Mouse (Mus musculus): ENCODE measurements around the gene Lrriq4. TPM values are rescaled to one million over a fixed set of nuclear protein-coding genes. Genes with fewer than 3 reads are reported as not detected.

The Lrriq4 gene
- not detected for total RNA-seq (2021)

DNA sequence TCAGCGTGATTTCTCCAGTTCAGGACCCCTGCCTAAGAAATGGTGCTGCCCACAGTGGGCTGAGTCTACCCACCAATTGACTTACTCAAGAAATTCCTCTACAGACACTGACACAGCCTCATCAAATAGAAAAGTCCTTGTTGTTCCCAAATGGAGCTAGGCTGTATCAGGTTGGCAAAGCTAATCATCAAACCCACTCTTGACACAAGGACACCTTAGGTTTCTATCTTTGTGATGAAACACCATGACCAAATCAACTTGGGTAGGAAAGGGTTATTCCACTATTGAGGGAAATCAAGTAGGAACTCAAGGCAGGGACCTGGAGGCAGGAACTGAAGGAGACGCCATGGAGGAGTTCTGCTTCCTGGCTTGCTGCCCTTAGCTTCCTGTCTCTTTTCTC, at the start of gene Lrriq4:
Gene Lrriq4, plus strand, starts transcription at position 301 of the 400 bp plus-strand sequence.
- intact Hi-C loops (cut with DNase I), result no loop called here
- no peak for DNase-seq

DNA sequence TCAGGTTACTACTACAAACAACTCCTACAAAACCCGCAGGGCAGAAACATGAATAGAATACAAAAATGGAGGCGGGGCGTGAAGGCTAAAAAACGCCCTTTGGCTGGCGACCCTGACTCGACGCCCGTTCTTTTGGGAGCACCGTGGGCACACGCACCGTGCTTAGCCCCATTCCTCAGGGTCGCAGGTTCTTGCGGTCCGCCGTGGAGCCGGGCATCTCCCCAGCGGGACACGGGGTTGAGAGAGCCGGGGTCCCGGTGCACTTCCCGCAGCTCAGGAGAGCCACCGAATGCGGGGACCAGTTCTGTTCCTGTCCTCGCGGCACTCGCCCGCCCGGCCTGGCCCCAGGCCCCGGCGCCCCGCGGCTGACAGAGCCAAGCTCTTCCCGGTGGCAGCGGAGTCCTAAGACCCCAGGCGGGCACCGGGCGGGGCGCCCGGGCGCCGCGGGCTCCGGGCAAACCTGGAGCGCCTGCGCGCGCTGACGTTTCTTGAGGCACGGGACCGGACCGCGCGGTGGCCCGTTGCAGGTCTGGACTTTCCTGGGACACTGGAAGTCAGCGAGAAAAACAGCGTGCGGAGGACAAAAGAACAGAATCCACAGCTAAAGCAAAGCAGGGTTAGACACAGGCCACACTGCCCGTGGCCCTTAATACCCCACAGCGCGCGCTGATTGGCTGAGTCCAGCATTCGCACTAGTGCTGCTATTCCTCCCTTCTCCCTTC, 49.0 kb upstream of the Lrriq4 start:
- DNase-seq, result peak; percentile 49 to 57
- intact Hi-C loops (cut with DNase I), result loop anchor here (10.0 kb wide), 1 partner anchor 460 kb away; no protein-coding TSS in a partner anchor

DNA sequence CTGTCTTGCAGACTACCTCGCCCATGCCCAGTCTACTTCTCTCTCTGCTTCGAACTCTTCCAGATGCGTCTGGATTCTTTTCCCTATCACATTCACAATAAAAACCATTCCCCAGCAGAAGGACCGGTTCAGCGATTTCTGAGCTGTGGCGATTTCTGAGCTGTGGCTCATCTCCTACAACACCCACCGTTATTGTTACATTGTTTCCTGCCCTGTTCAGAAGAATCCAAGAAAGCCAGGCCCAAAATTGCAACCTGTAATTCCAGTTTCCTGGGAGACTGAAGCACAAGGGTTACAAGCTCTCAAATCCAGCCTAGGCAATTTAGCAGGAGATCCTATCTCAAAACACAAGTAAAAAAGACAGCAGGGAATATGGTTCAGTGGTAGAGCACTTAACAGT, 47.0 kb upstream of the Lrriq4 start:
- intact Hi-C loops (cut with DNase I), result loop anchor here (10.0 kb wide), 1 partner anchor 458 kb away; no protein-coding TSS in a partner anchor
- DNase-seq, result no peak

DNA sequence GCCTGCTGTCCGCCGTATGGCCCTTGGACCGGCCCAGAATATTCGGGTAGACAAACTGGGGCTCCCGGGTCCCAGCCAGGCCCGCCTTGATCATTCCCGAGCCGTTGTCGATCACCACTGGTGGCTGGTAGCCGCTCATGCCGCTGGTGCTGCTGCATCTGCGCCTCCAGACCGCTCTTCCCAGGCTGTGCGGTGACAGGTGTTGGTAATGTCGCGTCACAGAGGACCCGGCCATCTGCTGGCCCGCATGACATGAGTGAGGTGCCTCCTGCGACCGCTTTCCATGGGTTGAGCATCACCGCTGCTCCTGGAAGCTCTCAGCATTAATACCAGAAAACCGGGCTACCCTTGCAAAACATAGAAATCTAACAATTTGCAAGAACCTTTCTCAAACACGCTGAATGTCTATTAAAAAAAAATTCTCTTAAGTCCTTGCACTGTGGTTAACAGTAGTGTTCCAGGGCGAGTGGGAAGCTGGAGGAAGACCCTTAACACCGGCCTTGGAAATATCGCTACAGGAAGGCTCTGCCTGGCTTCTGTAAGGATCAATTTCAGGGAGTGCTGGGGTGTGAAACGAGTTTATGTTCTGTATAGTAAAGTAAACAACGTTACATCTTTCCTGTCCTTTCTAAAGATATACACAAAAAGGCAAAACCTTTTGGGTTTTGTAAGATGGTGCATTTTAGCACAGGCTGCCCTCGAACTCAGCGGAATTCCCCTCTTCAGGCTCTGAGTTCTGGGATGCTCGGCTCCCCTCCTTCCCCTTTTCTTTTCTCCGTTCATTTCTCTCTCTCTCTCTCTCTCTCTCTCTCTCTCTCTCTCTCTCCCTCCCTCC, 44.4 kb upstream of the Lrriq4 start, which contains the start of gene Actrt3:
Gene Actrt3, minus strand, starts transcription at position 229 of the 835 bp plus-strand sequence.
- intact Hi-C loops (cut with DNase I), result loop anchor here (2.0 to 10.0 kb wide), 4 partner anchors 193 to 455 kb away; partner anchors contain the start of genes Prkci and Sec62
- DNase-seq, result peak; percentile 18 to 25

DNA sequence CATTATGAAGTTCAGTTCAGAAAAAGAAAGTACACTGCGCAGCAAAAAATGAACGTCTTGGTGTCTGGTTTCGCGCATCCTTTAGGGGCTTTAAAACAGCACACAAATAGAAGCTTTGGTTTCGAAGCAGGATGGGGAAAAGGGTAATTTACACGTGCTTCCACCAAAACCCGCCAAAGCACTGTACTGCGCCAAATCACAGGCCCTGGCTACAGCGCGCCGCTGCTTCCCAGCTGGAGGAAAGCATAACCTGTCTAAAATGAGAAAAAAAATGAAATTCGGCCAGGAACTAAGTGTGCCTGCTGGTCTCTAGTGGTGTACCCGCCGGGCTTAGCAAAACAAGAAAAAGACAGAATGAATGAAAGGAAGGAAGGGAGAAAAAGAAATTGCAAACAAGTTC, 43.6 kb upstream of the Lrriq4 start:
- peak; percentile 48 for DNase-seq
- intact Hi-C loops (cut with DNase I), result loop anchor here (2.0 to 5.0 kb wide), 3 partner anchors 192 to 397 kb away; partner anchors contain the start of genes Prkci and Sec62

DNA sequence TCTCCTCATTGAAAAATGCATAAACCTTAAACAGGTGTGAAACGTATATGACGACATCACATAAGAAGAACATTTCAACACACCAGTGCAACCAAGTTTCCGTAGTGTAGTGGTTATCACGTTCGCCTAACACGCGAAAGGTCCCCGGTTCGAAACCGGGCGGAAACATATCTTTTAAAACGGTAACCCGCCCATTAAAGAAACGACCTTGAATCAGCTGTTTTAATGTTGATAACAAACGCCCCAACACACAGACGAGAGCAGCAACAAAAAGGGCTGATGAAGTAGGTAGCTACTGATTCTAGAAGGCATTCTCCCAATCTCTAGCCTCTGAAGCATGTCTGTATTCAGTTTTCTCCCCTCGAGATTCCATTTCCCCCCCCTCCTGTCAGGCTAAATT, 43.1 kb upstream of the Lrriq4 start:
- peak; percentile 90 to 92 for DNase-seq
- intact Hi-C loops (cut with DNase I), result loop anchor here (2.0 to 5.0 kb wide), 3 partner anchors 192 to 396 kb away; partner anchors contain the start of genes Prkci and Sec62

DNA sequence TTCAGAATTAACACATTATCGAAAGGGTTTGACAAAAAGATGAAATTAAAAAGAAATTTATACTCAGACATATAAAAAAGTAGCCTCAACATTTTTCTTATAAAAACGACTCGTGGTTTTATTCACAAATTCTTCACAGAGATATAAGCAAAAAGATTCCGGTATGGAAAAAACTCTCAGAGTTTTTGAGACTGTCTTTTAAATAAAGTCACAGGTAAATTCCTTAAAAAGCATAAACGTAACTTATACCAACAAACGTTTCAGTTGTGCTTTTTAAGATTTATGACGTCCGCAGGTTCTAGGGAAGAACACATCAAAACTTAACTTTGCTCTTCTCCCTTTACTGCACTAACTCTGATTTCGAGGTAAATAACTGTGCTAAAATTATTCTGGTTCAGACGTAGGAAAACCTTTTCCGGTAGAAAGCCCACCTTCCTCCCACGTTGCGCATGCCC, 42.7 kb upstream of the Lrriq4 start:
- DNase-seq, result no peak
- intact Hi-C loops (cut with DNase I), result loop anchor here (2.0 to 5.0 kb wide), 3 partner anchors 191 to 396 kb away; partner anchors contain the start of genes Prkci and Sec62

DNA sequence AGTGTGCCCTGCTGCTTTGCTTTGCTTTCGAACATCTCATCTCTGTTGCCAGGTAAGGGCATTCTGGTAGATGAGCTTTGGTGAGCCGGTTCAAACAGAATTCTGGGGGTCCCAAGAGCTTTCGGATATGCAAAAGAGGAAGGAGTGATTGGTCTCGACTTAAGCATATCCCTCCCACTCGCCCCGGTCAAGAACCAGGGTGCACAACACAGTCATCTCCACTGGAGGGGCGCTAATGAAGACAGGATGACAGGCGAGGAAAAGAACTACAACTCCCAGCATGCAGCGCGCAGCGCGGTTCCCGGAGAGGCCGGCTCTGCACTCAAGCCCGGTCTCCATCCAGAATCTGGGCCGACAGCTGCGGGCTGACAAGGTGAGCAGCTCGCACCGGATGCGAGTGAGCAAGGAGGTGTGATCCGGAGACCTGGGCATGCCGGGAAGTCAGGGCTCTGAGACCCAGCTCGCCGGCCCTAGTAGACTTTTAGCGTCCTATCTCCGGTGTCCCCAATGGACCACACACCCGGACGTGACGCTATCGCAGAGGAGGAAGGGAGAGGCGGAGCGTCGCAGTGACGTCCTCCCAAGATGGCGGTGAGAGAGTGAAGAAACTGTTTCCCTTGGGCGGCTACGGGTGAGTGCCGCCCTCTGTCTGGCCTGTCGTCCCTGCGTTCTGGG, 42.1 kb upstream of the Lrriq4 start, which contains the start of gene Mynn:
Gene Mynn, plus strand, starts transcription at position 1 of the 675 bp plus-strand sequence.
- peak; percentile 99 for DNase-seq
- intact Hi-C loops (cut with DNase I), result loop anchor here (5.0 kb wide), 2 partner anchors 210 to 395 kb away; partner anchors contain the start of gene Prkci

DNA sequence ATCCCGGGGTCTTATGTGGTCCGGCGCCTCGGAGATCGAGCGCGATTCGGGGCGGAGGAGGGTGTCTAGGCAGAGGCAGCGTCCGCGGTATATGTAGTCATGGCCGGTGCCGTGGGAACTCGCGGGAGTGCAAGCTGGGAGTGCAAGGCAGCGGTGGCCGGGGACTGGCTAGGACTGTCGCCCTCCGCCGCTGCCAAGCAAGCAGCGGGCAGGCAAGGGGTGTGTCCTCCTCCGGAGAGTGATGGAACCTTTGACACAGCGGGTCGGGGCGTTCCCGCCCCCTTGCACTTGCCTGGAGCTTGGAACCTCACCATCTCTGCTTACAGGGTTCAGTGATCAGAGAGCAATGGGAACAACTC, 41.6 kb upstream of the Lrriq4 start:
- intact Hi-C loops (cut with DNase I), result loop anchor here (5.0 kb wide), 2 partner anchors 210 to 395 kb away; partner anchors contain the start of gene Prkci
- no peak for DNase-seq

DNA sequence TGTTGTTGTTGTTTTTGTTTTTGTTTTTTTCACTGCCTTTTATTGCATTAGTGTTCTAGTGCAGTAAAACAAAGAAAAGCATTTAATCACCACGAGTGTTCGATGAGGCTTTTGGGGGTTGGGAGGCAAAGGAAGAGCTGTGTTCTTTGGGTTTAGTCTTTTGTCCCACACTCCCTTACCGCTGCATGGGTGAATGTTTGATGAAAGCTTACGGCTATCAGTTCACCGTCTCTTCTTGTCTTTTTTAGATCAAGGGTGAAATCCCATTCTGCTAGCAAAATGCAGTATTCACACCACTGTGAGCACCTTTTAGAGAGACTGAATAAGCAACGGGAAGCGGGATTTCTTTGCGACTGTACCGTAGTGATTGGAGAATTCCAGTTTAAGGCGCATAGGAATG, 41.1 kb upstream of the Lrriq4 start:
- intact Hi-C loops (cut with DNase I), result loop anchor here (5.0 kb wide), 2 partner anchors 209 to 394 kb away; partner anchors contain the start of gene Prkci
- no peak for DNase-seq

DNA sequence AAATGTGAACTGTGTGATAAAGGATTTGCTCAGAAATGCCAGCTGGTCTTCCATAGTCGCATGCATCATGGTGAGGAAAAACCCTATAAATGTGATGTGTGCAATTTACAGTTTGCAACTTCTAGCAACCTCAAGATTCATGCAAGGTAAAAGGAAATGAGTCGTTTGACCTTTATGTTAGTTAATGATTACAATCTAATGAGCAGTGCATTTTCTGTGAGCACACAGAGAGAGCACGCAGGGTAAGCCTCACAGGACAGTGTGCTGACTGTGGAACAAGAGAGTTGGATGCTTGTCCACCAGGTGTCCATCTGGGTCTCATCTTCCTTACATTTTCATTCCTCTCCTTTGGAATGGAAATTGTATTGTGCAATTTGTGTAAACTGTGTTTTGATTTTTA, 35.3 kb upstream of the Lrriq4 start:
- intact Hi-C loops (cut with DNase I), result no loop called here
- no peak for DNase-seq

DNA sequence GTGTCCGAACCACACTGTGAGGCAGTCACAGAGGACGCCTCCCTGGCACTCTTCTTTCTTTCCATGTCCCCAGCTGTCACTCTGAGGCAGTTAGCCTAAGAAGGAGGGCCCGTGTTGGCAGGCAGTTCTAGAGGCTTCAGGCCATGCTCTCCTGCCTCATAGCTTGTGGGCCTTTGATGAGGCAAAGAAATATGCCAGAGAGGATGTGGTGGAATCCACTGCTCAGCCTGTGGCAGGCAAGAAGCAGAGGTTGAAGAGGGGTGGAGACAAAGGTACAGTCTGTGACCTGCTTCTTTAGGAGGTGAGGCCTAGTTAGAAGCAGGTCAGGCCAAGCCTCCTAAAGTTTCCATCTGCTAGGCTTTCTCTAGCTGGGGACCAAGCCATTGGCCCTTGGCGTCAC, 33.4 kb upstream of the Lrriq4 start:
- intact Hi-C loops (cut with DNase I), result no loop called here
- DNase-seq, result no peak

DNA sequence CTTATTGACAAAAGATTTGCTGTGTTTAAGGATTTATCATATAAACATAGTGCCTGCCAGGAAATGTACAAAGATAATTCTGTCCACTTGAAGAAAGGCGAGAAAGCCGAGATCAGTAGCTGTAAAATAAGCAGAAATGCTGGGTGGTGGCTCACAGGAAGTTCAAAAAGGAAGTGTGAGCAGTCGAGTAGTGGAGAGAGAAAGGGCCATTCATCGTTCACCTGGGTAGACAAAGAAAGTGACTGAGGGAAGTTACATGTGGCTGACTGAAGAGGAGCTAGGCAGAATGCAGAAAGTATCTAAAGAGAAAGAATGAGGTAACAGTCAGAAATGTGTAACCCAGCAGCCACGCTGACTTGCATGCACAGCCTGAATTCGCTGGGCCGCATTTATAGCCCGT, 24.2 kb upstream of the Lrriq4 start:
- no peak for DNase-seq
- intact Hi-C loops (cut with DNase I), result no loop called here

DNA sequence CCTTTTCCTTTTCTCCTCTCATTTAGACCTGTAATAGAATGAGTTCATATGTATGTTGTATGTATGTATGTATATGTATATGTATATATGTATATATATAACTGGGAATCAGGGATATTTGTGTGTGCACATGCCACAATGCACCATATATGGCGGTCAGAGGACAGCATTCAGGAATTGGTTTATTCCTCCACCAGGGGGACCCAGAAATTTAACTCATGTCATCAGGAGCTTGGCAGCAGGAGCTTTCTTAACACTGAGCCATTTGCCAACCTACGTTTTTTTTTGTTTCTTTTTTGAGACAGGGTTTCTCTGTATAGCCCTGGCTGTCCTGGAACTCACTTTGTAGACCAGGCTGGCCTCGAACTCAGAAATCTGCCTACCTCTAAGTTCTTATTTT, 10.6 kb upstream of the Lrriq4 start:
- intact Hi-C loops (cut with DNase I), result no loop called here
- no peak for DNase-seq

DNA sequence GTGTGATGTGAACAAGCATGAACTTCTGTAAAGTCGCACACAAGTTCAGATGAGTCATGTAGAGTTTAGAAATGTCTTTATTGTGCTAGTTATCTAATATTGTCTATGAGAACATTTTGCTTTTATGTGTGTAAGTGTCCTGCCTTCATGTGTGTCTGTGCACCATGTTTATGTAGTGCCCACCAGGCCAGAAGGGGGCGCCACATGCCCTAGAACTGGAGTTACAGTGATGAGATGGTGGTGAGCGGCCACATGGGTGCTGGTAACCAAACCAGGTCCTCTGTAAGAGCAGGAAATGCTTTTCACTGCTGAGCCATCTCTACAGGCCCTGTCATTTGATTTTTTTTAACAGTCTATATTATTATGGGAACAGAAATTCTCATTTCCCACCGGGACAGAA, 8.7 kb upstream of the Lrriq4 start:
- no peak for DNase-seq
- intact Hi-C loops (cut with DNase I), result no loop called here

DNA sequence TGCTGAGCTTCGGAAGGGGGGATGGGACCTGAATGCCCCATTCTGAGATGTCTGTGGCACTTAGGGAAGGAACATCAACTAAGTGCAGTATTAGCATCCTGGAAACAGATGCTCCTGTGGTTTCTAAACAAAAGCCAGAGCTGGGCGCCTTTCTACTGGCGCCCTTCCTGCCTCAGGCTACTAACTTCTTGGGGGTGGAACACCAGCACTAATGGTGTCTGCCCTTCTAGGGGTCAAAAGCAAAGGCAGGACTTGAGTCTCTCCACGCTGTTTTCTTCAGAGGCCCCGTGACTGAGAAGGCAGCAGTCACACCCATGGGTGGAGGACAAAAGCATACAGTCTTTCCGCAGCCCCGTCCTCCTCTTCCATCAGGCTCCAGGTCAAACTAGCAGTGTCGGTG, 2.5 kb downstream of the Lrriq4 start:
- intact Hi-C loops (cut with DNase I), result no loop called here
- DNase-seq, result no peak

DNA sequence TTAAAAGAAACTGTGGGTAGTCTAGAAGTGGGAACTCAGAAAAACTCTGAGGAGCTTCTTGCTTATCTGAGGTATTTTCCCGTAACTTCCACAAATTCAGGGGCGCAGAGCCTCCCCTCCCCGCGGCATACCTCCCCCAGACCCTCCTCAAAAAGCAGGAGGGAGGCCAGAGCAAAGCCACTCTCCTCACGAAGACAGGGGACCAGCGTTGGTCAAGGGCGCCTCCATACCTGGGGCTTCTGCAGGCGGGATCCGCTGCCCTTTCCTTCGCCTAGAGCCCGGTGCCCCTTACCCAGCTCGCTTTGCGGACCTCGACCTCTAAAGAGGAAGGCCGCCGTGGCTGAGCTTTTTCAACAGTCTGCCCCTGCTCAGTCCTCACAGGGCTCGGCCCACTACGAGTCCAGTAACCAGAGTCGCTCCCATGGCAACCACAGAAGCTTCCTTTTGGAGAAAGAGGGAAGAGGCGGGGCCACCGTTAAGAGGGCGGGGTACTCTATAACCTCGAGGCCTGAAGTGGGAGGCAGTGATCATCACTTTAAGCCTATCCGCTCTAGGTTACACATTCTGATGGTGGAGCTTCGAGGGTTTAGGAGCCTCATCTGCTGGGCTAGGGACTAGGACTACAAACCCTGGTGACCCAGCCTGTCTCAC, 3.3 kb downstream of the Lrriq4 start, which contains the start of gene Lrrc34:
Gene Lrrc34, minus strand, starts transcription at position 430 of the 651 bp plus-strand sequence.
- peak; percentile 30 to 45 for DNase-seq
- intact Hi-C loops (cut with DNase I), result no loop called here

DNA sequence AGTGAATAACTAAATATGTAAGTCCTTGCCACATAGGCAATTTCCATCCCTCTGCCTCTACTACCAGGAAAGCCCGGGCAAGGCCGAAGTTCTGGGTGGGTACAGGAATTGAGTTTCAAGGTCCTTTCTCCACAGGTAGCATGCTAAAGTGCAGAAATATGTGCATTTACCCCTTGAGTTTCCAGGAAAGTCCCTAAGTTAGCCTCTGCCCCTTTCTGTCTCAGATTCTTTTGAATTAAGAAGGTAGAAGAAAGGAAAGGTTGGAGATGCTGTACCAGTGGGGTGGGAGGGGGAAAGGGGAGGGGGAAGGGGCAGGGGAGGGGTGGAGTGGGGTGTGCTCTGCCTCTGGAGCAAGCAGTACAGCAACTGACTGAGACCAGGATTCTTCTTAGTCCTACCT, 4.2 kb downstream of the Lrriq4 start:
- DNase-seq, result no peak
- intact Hi-C loops (cut with DNase I), result no loop called here

DNA sequence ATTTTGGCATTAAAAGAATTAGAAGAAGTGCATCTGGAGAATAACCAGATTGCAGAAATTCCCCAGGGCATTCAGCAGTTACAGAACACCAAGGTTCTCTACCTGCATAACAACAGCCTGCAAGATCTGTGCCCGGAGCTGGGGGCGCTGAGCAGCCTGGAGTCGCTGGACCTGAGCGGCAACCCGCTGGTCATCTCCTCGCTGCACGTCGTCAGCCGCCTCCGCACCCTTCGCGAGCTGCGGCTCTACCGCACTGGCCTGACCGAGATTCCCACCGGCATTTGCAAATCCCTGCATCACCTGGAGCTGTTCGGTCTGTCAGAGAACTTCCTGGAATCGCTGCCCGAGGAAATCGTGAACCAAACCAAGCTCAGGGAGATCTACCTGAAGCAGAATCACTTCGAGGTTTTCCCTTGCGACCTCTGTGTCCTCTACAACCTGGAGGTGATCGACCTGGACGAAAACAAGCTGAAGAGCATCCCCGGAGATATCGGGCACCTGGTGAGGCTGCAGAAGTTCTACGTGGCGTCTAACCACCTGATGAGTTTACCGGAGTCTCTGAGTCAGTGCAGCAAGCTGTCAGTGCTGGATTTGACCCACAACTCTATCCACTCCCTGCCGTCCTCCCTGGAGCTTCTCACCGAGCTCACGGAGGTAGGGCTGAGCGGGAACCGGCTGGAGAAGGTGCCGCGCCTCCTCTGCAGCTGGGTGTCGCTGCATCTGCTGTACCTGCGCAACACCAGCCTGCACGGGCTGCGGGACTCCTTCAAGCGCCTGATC, 5.9 kb downstream of the Lrriq4 start:
- DNase-seq, result peak; percentile 4 to 6

More for the DNA sequence above, 5.9 kb downstream of the Lrriq4 start:
- intact Hi-C loops (cut with DNase I), result no loop called here

All from heart, postnatal 10 days (tissue).